Mouse (Mus musculus) ZHBTc4 (cell line): ENCODE results near the gene Tnfrsf19.

Experiments used
- DNase-seq: peaks from one replicate; pipeline ENCODE4 v3.0.0-alpha.2; 2011; ENCODE audit warnings: low read depth, low spot score

The Tnfrsf19 gene

DNA sequence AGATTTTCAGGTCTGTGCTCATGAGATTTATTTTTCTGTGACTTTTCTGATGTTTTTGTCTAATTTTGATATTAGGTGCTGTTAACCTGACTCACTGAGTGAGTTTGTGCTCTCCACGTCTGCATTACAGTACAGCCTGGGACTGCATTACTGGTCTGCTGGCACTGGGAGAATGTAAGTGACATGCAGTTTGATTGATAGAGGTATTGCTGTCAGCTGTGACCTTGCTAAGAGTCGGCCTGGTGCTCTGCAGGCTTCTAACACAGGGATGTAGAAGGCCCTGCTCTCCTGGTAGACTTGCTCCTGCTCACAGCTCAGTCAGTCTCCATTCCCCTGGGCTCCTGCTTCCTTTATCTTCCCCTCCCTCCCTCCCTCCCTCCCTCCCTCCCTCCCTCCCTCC is 25.3 kb downstream of the Tnfrsf19 start:
- DNase-seq, result no peak

DNA sequence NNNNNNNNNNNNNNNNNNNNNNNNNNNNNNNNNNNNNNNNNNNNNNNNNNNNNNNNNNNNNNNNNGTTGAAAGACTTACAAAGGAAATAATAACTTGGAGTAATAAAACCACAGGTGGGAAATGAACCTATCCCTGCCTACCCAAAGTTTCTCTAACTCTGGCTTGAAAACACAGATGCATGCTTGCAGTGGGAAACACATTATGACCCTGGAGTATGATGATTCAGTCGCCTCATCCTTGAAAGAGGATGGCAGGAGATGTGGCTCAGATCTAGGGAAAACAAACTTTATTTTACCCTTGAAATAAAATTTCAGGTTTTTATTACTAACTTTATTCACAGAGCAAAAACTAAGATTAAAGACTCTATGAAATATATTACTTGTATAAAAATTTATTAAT is 26.4 kb downstream of the Tnfrsf19 start:
- DNase-seq, result no peak

DNA sequence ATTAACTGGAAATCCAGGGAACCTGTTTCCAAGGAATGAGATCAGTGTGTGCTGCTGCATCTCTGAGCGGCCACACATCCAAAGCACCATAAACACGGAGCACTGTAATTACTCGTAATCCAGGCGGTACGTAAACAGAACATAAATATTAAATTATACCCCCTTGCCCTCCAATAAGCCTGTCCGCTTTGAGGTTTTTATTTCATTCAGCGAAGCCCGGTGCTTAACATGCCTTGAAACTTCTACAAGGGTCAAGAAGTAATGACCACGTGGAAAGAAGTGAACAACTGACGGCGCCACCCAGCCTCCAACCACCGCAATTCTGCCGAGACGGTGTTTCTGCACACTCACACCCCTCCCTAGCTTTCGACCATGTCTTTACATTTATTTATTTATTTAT is 31.7 kb downstream of the Tnfrsf19 start:
- DNase-seq, result no peak

DNA sequence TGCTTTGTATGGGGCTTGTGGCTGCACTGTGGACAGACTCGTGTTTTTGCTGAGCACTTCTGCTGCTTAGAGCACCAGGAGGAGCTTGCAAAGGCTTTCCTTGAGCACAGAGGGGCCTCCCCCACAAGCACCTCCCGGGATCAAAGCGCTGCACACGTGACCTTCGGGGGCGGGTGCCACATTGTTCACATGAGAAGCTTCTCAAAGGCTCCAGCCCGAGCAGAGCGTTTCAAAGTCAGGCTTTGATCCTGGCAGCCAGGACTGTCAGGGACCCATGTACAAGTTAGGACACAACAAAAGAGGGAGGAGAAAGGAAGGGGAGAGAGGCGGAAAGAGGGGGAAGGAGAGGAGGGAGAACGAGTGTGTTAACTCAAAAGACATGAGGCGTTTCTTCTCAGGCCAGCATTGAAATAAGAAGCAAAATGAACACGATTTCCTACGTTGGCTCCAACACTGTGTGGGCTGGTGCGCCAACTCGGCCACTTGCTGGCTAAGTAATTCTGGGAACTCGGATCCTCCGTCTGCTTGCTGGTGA is 33.8 kb downstream of the Tnfrsf19 start:
- DNase-seq, result peak; percentile 93

DNA sequence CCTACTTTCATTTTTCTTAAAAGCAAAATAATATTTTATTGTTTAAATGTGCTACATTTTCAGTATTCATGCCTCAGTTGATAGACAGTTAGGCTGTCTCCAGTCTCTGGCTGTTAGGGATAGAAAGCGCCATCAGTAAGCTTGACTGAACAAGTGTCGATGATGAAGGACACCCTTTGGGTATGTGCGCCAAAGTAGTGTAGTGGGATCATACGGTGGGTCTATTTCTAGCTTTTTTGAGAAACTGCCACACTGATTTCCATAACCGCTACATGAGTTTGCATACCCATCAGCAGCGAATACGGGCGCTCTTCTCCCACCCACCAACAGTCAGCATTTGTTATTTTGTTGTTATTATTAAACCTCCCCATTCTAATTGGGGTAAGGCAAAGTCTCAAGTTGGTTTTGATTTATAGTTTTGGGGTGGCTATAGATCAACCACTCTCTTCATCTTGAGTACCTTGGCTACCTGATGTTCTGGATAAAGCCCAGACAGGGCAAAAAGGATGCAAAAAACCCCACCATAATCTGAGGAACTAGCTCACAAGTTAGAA is 34.6 kb downstream of the Tnfrsf19 start:
- DNase-seq, result no peak

DNA sequence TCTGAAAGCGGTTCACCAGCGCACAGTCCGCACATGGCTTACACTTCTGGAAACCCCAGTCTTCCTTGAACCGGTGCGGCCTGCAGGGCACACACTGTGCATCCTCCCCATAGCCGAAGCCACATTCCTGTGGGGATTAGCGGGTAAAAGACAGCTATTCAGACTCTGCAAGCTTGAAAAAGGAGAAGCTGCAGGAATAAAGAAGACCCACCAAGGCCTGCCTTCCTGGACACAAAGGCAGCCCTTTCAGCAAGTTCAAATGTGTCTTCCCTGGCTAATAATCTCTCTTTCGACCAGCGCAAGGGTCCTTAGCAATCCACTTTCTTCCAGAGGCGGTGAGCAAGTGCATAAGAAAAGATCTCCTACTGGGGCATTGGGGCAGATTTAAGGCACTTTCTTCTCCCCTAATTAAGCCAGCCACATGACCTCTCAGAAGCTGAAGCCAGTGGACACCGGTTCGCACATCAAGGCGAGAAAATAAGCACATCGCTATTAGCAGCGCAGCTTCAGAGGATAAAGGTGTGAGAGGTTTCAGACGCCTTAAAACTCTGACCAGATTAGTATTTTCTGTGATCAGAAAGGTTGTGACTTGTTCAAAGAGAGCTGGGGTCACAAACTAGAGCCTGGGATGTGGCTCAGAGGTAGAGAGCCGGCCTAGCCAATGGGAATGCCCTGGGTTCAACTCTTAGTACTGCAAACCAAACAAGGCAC is 41.0 kb downstream of the Tnfrsf19 start:
- peak; percentile 64 for DNase-seq

DNA sequence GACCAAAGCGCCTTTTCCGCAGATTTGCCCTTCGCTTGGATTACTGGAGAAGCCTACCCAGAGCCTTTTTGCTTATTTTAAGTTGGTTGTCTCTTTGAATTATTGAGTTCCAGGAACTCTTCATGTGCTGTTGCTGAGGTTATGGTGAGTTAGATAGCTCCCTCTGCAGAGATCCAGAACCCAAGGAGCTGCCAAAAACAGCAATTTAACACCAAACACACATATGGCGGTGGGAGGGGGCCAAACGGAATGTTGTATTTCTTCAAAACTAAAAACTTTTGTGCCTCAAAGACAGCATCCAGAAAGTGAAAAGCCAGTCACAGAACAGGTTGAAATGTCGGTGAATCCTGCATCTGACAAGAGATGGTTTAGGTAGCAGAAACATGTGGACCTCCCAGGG is 42.6 kb downstream of the Tnfrsf19 start:
- DNase-seq, result no peak

DNA sequence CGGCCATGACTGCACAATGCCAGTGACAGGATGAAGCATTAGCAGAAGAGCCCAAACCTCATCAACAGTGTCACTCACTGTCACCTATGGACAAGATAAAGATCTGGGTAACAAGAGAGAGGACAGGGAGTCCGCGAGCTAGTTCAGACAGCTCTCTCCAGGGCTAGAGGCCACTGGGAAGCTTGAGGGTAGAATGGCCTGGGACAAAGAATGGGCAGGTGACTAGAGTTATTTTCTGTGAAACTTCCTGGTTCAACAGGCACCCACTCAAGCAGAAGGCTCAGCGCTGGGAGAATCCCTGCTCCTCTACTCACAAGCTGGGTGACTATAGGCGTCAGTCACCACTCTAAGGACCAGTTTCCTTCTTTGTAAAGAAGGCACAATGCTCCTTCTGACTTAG is 46.2 kb downstream of the Tnfrsf19 start:
- no peak for DNase-seq

DNA sequence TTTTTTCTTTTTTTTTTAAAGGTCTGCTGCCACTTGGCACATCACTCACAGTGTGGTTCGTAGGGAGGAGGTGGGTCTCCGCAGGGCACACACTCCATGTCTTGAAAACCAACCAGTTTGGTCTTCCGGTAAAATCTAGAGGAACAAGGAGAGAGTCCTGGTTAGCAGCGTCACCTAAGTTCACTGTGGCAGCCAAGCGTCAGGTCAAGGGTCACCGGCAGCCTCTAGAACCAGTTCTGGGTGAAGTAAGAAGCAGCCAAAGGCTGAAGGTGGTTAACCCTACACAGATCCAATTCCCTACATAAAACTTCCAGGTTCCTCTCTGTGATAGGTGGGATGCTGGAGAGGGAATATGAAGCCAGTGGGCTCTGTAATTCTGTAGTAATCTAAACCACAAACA is 49.7 kb downstream of the Tnfrsf19 start:
- no peak for DNase-seq

DNA sequence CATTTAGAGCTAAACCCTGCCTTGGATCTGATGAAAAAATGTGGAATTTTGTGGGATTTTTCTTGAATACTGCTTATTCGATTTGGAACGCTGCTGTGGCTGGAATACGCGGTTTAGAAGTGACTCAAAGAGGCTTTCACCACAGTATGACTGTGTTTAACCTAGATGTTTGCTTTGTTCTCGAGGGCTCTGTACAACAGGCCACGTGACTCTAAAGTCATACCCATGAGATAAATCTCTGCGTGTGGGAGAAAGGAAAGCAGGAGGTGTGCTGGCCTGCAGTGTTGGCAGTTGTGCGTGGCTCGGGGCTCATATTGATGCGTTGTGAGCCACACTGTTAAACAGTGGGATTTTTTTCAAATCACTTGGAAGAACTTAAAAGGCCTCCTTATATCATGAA is 52.8 kb downstream of the Tnfrsf19 start:
- no peak for DNase-seq

DNA sequence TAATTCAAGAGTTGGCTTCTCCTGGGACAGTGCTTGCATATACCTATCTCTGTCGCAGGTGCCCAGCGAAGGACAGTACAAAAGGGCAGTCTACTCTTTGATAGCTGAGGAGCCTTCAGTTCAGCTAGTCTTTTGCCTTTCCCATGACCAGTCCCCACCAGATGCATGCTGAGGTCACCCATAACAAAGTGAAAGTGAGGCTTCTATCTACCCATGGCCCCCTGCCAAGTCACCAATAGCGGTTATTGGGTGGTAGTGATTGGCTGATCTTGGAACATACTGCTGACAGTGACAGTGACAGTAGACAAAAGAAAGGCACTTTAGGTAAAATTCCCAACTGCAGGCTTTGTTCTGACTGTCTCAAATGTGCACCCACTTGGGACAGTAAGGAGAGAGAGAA is 53.2 kb downstream of the Tnfrsf19 start:
- no peak for DNase-seq

DNA sequence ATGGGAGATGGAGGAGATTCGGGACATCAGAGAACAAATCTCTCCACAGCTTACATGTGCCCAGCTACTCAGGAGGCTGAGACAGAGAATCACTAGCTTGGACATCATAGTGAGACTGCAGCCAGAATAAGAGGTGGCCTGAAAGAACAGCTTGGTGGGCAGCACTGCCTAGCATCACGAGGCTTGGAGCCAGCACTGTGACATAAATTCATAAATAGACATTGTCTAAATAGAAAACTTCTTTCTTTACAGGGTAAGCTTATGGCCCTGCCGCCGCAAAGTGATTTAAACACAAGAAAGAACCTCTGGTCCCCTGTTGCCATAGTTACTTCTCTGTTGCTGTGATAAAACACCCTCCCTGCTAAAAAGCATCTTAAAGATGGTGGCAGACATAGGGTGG is 54.1 kb downstream of the Tnfrsf19 start:
- DNase-seq, result no peak

DNA sequence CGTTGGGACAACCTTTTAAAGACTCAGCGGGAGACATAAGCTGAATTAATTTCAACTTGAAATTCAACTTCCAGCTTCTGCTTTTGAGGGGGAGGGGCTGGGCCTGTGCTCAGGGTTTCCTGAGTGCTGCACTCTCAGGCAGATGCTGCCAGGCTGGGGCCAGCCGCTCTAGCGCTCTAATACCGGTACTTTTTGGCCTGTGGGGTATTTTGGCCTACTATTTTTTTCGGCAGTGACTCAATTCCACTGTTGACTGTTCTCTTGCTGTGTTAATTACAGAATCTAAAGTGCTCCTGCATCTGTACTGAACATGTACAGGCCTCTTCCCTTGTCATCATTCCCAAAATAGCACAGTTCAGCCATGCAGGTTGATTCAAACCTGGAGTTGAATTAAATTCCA is 58.1 kb downstream of the Tnfrsf19 start:
- DNase-seq, result no peak

DNA sequence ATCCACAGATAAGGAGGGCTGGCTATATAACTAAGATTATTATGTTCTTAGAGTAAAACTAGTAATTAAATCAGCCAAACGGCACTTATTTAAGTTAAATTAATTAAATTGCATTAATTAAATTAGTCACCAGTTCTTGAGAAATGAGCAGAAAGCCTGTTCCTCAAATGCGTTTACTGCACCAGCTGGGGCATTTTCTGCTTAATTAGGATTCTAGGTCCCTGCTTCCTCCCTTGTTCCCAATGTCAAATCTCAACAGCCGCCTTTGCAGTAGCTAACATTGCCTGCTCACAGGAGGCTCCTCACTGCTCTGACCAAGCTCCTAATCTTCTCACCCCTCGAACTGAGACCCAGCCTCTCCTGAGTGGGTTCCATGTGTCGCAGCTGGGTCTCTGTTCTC is 59.4 kb downstream of the Tnfrsf19 start:
- no peak for DNase-seq

DNA sequence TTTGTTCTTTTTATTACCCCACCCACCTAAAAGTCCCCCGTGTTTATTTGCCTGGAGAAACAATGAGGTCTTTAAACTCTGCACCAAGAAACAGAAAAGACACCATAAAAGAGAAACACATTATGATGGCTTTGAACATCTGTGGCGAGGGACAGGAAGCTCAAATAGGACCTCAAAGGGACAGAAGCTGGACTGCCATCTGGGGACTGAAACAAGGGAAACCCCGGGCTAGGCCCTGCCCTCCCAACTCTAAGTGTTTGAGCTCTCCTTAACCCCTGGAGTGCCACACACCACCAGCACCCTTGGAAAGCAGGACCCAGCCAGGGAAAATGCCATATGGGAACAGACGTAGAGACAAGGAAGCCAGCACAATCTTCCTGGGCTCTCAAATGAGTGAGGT is 61.2 kb downstream of the Tnfrsf19 start:
- DNase-seq, result no peak

DNA sequence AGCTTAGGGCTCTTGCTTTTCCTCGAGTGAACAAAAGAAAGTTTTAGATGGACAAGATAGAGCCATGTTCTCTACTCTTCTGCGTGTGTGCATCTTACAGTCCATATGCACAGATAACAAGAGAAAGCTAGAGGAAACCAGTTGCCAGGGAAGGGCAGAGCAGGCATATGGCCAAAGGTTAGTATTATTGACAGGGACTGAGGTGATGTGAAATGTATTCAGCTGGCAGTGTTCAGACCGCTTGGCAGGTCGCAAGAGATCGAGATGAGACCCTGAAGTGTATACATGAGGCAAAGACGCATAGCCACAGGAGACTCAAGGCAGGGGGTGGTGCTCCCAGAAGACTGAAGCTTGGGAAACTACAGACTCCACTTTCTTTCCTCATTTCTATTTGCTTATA is 62.0 kb downstream of the Tnfrsf19 start:
- no peak for DNase-seq

DNA sequence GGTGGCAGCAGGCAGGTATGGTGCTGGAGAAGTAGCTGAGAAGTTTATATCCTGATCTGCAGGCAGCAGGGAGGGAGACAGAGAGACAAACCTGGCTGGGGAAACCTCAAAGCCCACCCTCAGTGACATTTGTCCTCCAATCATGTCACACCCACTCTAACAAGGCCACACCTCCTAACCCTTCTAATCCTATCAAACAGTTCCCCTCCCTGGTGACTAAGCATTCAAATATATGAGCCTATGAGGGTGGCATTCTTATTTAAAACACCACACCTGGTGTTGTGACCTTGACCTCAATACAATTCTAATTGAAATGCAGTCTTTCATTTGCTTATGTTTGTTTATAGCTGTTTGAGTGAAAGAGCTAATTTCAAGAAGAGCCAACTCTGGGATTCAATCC is 64.2 kb downstream of the Tnfrsf19 start:
- peak; percentile 85 for DNase-seq

DNA sequence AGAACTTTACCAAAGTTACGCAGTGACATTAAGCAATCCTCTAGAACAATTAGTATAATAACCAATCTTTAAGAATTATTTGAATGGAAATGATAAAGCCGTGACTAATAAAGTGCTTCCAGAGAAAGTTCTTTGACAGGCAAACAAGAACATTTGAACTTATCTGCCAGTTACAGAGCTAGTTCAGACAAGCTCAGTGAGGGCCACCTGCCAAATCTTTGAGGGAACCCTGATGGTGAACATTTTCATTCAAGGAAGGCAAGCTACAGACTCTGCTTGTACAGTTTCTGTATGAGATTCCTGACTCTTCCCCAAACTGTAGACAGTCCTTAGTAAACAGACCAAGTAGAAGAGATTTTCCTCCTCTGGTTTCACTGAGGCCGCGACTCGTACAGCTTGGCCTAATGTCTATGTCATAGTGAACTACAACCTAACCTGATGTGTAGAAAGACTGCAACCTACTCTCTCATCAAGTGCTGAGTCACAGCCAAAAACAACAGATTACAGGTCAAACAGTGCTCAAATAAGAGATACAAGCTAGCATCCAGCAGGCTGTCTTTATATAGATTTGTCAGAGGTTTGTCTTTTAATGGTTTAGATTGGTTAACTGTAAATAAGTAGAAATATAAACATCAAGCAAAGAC is 65.9 kb downstream of the Tnfrsf19 start:
- DNase-seq, result no peak

DNA sequence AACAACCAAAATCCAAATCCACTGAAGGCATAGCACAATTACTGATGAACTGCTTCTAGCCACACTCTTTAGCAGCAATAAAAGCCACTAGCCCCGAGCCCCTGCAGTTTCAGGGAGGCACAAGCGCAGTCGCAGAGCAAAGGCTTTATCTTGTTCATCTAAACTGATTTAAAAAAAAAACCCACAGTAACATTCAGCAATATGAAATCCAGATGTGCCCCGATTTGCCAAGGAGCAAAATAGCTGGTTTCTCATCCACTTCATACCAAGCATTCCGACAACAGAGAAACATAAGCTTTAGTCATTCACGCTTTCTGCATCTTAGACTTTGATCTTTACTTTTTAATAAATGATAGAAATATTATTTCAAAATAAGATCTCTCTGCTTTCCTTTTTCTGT is 68.2 kb downstream of the Tnfrsf19 start:
- DNase-seq, result no peak

DNA sequence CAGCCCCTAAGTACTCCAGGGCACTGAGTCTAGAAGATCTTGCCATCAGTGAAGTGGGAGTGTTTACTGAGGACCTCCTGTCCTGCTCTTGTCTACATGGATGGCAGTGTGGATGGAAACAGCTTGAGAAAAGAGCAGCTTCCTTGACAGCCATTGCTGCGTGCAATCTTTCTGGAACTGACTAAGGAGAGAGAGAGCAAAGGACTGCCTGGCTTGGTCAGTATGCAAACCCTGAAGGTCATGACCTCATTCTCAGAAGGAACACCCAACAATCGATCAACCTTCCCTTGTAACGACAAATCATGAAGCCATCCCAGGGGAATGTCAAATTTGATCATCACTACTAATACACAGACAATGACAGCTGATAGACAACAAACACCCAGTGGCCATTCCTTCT is 70.1 kb downstream of the Tnfrsf19 start:
- no peak for DNase-seq

DNA sequence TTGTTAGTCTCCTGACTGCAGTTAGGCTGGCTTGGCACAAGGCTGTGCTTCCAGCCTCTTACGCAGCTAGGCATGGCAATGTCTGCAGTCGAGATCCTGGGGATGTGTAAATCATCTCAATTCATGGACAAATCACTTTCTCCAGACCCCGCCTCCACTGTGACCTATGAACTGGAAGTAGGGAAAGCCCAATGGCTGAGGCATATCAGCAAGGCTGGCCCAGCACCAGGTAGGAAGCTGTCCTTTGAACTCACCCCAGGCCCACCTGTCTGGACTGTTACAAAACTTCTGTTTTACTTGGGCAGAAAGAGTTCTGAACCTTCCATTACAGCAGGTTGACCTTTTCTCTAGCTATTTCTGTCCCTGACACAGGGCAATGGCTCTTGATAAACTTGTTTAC is 70.6 kb downstream of the Tnfrsf19 start:
- DNase-seq, result no peak

DNA sequence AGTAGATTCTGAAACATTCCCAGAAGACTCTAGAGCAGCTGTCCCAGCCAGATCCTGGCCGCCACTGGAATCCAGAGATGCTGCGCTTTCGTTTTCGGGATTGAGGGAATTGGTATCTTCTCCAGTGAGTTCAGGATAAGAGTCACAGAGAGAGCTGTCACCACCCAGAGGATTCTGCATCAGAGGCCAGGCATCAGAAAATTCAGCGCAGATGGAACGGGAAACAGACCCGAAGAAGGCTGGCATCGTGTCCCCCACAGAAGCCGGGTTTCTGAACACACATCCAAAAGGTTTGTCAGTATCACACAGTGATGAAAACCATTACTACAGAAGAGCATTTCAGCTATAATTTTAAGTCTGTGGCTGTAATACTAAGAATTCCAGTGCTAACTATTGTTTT is 75.3 kb downstream of the Tnfrsf19 start:
- DNase-seq, result no peak

DNA sequence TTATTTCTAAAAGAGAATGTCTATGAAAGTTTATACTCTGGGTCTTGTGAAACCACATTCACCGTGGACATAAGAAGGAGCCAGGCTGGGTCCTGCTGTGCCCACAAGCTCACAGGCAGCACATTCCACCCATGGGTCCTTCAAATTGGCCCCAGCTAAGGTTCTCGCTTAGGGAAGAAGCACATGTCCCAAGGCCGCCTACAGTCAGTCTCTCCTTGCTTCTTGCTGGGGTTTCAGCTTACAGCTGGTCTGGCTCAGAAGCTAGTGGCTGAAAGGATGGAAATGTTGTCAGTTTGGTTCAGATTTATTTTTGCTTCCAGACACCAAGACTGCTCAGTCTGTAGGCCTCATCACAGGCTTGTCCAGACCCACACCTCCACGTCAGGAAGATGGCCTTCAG is 80.2 kb downstream of the Tnfrsf19 start:
- no peak for DNase-seq
